ENCODE assay signal across 8 mouse cellular contexts in the genomic region with DNA sequence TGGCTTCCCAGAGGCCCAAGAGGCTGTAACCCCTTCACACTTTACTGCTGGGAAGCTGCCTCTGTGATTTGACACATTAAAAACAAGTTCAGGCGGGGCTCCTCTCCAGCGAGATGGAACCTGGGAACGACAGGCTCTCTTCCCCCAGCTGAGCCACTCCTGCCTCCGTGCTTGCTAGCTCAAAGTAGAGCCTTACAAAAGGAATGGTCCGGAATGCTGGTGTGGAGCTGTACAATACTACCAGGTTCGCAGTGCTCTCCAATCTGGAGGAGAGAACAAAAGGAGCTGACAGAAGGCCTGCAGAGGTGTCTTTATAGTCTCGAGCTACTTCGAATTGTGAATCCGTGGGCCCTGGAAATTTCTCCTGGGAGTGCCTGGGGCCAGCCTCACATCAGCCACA.
A peak's percentile ranks its signal among the peaks of the same experiment; 100 is the strongest.
DNase-seq lines count a peak whose midpoint lies in the region; ATAC-seq and TF ChIP-seq lines count a peak whose summit lies in the region.

No protein-coding gene starts in this region.

- H3K4me1 ChIP-seq in kidney, postnatal 0 days (replicated peaks; ENCODE audit: insufficient read depth, low read length): no peaks in the 10 kb centered on the region
- peaks cover 15% of the 10 kb centered on the region for H3K4me1 ChIP-seq in hindbrain, embryonic 10.5 days (replicated peaks)
- H3K4me1 ChIP-seq in midbrain, embryonic 13.5 days (replicated peaks): peaks cover 13% of the 10 kb centered on the region

- 3% methylated on average over 9 of the region's 9 CpGs for WGBS in kidney, postnatal 0 days
- 8% methylated on average over 9 of the region's 9 CpGs for WGBS in hindbrain, embryonic 10.5 days
- 6% methylated on average over 9 of the region's 9 CpGs for WGBS in midbrain, embryonic 13.5 days

- H3K9me3 ChIP-seq in kidney, postnatal 0 days (replicated peaks; ENCODE audit: low read length): no peaks in the 10 kb centered on the region
- H3K9me3 ChIP-seq in hindbrain, embryonic 10.5 days: no peaks in the 10 kb centered on the region
- H3K9me3 ChIP-seq in midbrain, embryonic 13.5 days: no peaks in the 10 kb centered on the region

- H3K27ac ChIP-seq in kidney, postnatal 0 days: no peak overlapping the region
- H3K27ac ChIP-seq in hindbrain, embryonic 10.5 days: peak overlapping the region; percentile 86
- H3K27ac ChIP-seq in midbrain, embryonic 13.5 days: peak overlapping the region; percentile 47; the same call in 1 of the 2 replicates

- no peak overlapping the region for H3K4me3 ChIP-seq in kidney, postnatal 0 days (replicated peaks; ENCODE audit: low read depth, low read length)
- H3K4me3 ChIP-seq in hindbrain, embryonic 10.5 days: peak overlapping the region; percentile 43
- H3K4me3 ChIP-seq in midbrain, embryonic 13.5 days (replicated peaks): peak overlapping the region; percentile 30

- ATAC-seq in kidney, postnatal 0 days (replicated peaks; ENCODE audit: low FRiP score, low read depth): peak; percentile 4; the same call in 1 of the 2 replicates
- no peak; the same call in 1 of the 2 replicates for ATAC-seq in midbrain, embryonic 13.5 days
- no peak for ATAC-seq in megakaryocyte-erythroid progenitor cell, adult 5-6 weeks (replicated peaks; ENCODE audit: low FRiP score, low TSS enrichment, poor library complexity, severe bottlenecking)

- no peak for TF ChIP-seq CTCF in kidney, postnatal 0 days (IDR thresholded peaks at IDR 0.05; ENCODE audit: low read depth)

- no peak overlapping the region for H3K9ac ChIP-seq in kidney, postnatal 0 days (ENCODE audit: low read depth, low read length)
- peak overlapping the region; percentile 60 for H3K9ac ChIP-seq in midbrain, embryonic 13.5 days (replicated peaks)

- H3K36me3 ChIP-seq in kidney, postnatal 0 days (ENCODE audit: insufficient read depth, low read length): no peaks in the 10 kb centered on the region
- no peaks in the 10 kb centered on the region for H3K36me3 ChIP-seq in hindbrain, embryonic 10.5 days
- no peaks in the 10 kb centered on the region for H3K36me3 ChIP-seq in midbrain, embryonic 13.5 days

- H3K27me3 ChIP-seq in kidney, postnatal 0 days (ENCODE audit: insufficient read depth, low read length): no peaks in the 10 kb centered on the region
- peaks cover 32% of the 10 kb centered on the region for H3K27me3 ChIP-seq in hindbrain, embryonic 10.5 days (ENCODE audit: insufficient read depth, poor library complexity, severe bottlenecking)
- peaks cover 25% of the 10 kb centered on the region for H3K27me3 ChIP-seq in midbrain, embryonic 13.5 days

- peak overlapping the region; percentile 38 for H3K4me2 ChIP-seq in kidney, postnatal 0 days (ENCODE audit: low read length)
- H3K4me2 ChIP-seq in midbrain, embryonic 13.5 days (replicated peaks): peak overlapping the region; percentile 61

- DNase-seq in kidney, postnatal 0 days (ENCODE audit: low spot score): peak; percentile 30
- DNase-seq in kidney, adult 18-20 months: no peak
- peak; percentile 42 for DNase-seq in embryo, embryonic 11 days
- no peak for DNase-seq in hindbrain, embryonic 10.5 days (ENCODE audit: low spot score)
- no peak for DNase-seq in spleen, adult 12 weeks (ENCODE audit: low spot score)
- DNase-seq in layer of hippocampus, adult 11-12 months (ENCODE audit: low spot score): no peak

Comparison
In these comparisons a context has a peak if more than half of its experiments do, and no peak if none do; other contexts are left out.
1. DNase-seq: peak in kidney, postnatal 0 days (single experiment) and embryo, embryonic 11 days (single experiment); none in kidney, adult 18-20 months (single experiment), hindbrain, embryonic 10.5 days (single experiment), spleen, adult 12 weeks (single experiment) and layer of hippocampus, adult 11-12 months (single experiment).